13 mouse cellular contexts compared by ENCODE assay signal in genomic region chr14:27050560-27051510, GRCm38 (mm10). TPM values are rescaled to one million over a fixed set of nuclear protein-coding genes. Genes with fewer than 3 reads are reported as not detected.
DNase-seq lines count a peak whose midpoint lies in the region; ATAC-seq and TF ChIP-seq lines count a peak whose summit lies in the region.
"Had no signal": no experiment of that assay in that cellular context is flagged by ENCODE, and none has a peak within 500 bp of the region (broad histone marks: within the 10 kb centered on the region; RNA-seq: fewer than 3 reads in every experiment).

No protein-coding gene starts in this region.

- peaks cover 71% of the 10 kb centered on the region for H3K4me1 ChIP-seq in embryonic facial prominence, embryonic 13.5 days
- H3K4me1 ChIP-seq in hindbrain, embryonic 15.5 days (replicated peaks): peaks cover 36% of the 10 kb centered on the region
- H3K4me1 ChIP-seq in midbrain, postnatal 0 days (ENCODE audit: insufficient read depth, low read length): peaks cover 8% of the 10 kb centered on the region
- H3K4me1 ChIP-seq in cerebellum, adult 2 months (ENCODE audit: control insufficient read depth, insufficient read depth, low read length): no peaks in the 10 kb centered on the region

- no peak for TF ChIP-seq CTCF in midbrain, postnatal 0 days (IDR thresholded peaks at IDR 0.05)
- TF ChIP-seq CTCF in layer of hippocampus, adult 2 months (conservative IDR thresholded peaks at IDR 0.05): no peak
- no peak for TF ChIP-seq CTCF in left cerebral cortex, adult 2 months (IDR thresholded peaks at IDR 0.05)
- no peak for TF ChIP-seq CTCF in cerebellum, adult 2 months (IDR thresholded peaks at IDR 0.05; ENCODE audit: borderline replicate concordance, insufficient read depth, low read depth, low read length)

- H3K9me3 ChIP-seq in embryonic facial prominence, embryonic 13.5 days: no peaks in the 10 kb centered on the region
- H3K9me3 ChIP-seq in hindbrain, embryonic 15.5 days: no peaks in the 10 kb centered on the region
- no peaks in the 10 kb centered on the region for H3K9me3 ChIP-seq in midbrain, postnatal 0 days (ENCODE audit: low read length)

- peak; percentile 72 for ATAC-seq in embryonic facial prominence, embryonic 13.5 days (ENCODE audit: insufficient number of reproducible peaks, insufficient read depth, low FRiP score, low TSS enrichment, low read depth)
- peak; percentile 93 for ATAC-seq in hindbrain, embryonic 15.5 days (ENCODE audit: low FRiP score, low read depth)
- ATAC-seq in midbrain, postnatal 0 days (ENCODE audit: low FRiP score): peak; percentile 69; the same call in 1 of the 2 replicates

- H3K27me3 ChIP-seq in embryonic facial prominence, embryonic 13.5 days: no peaks in the 10 kb centered on the region
- H3K27me3 ChIP-seq in hindbrain, embryonic 15.5 days: no peaks in the 10 kb centered on the region
- H3K27me3 ChIP-seq in midbrain, postnatal 0 days (ENCODE audit: insufficient read depth, low read length): no peaks in the 10 kb centered on the region; the same call in 1 of the 2 replicates
- no peaks in the 10 kb centered on the region; the same call in 1 of the 2 replicates for H3K27me3 ChIP-seq in cerebellum, adult 2 months (ENCODE audit: control insufficient read depth, insufficient read depth, low read length)

- H3K4me3 ChIP-seq in embryonic facial prominence, embryonic 13.5 days: no peak overlapping the region
- H3K4me3 ChIP-seq in hindbrain, embryonic 15.5 days: no peak overlapping the region
- no peak overlapping the region for H3K4me3 ChIP-seq in midbrain, postnatal 0 days (ENCODE audit: low read depth, low read length)
- no peak overlapping the region for H3K4me3 ChIP-seq in layer of hippocampus, adult 2 months
- H3K4me3 ChIP-seq in left cerebral cortex, adult 2 months: no peak overlapping the region
- no peak overlapping the region for H3K4me3 ChIP-seq in cerebellum, adult 2 months (replicated peaks; ENCODE audit: insufficient read depth, low read depth, low read length)

- WGBS in embryonic facial prominence, embryonic 13.5 days: 23% methylated on average over 18 of the region's 18 CpGs
- WGBS in hindbrain, embryonic 15.5 days: 14% methylated on average over 18 of the region's 18 CpGs
- WGBS in midbrain, postnatal 0 days: 14% methylated on average over 18 of the region's 18 CpGs
- 54% methylated on average over 18 of the region's 18 CpGs for WGBS in cerebellum, adult 2 months

- peak overlapping the region; percentile 92 for H3K27ac ChIP-seq in embryonic facial prominence, embryonic 13.5 days
- peak overlapping the region; percentile 70 for H3K27ac ChIP-seq in hindbrain, embryonic 15.5 days (replicated peaks)
- H3K27ac ChIP-seq in midbrain, postnatal 0 days (ENCODE audit: low read depth, low read length): peak overlapping the region; percentile 55; the same call in 1 of the 2 replicates
- no peak overlapping the region; the same call in 1 of the 2 replicates for H3K27ac ChIP-seq in layer of hippocampus, adult 2 months
- no peak overlapping the region for H3K27ac ChIP-seq in left cerebral cortex, adult 2 months
- H3K27ac ChIP-seq in cerebellum, adult 2 months (ENCODE audit: insufficient read depth, low read length): no peak overlapping the region

- H3K36me3 ChIP-seq in embryonic facial prominence, embryonic 13.5 days: no peaks in the 10 kb centered on the region
- H3K36me3 ChIP-seq in hindbrain, embryonic 15.5 days: no peaks in the 10 kb centered on the region
- H3K36me3 ChIP-seq in midbrain, postnatal 0 days (ENCODE audit: insufficient read depth, low read length): peaks cover 7% of the 10 kb centered on the region; the same call in 1 of the 2 replicates

- no peak for TF ChIP-seq POLR2A in cerebellum, adult 2 months (IDR thresholded peaks at IDR 0.05; ENCODE audit: borderline replicate concordance, insufficient read depth, low read length)

- 0 out of 2 replicates have a peak overlapping the region, but pooled peaks have one; percentile 33 for H3K9ac ChIP-seq in embryonic facial prominence, embryonic 13.5 days
- H3K9ac ChIP-seq in hindbrain, embryonic 15.5 days: 0 out of 2 replicates have a peak overlapping the region, but pooled peaks have one; percentile 4
- H3K9ac ChIP-seq in midbrain, postnatal 0 days (replicated peaks; ENCODE audit: low read length, poor library complexity, severe bottlenecking): peak overlapping the region; percentile 33; the same call in 1 of the 2 replicates

- intact Hi-C loops in left cerebral cortex, adult 2 months (cut with DNase I): loop anchor here (10.0 kb wide), 1 partner anchor 676 kb away; no protein-coding TSS in a partner anchor

- peak; percentile 76 for DNase-seq in embryo, embryonic 10 days (ENCODE audit: low spot score)
- peak; percentile 73 for DNase-seq in midbrain, postnatal 0 days (ENCODE audit: low spot score)
- no peak for DNase-seq in layer of hippocampus, adult 2 months (ENCODE audit: low spot score in 2 of 2)
- no peak for DNase-seq in left cerebral cortex, adult 2 months (ENCODE audit: extremely low spot score in 1 of 2, low spot score in 2 of 2)
- DNase-seq in cerebellum, adult 2 months: no peak
- DNase-seq: heart, adult 11 months; kidney, adult 18-20 months; right cerebral cortex, postnatal 14 days; thymus, postnatal 36 days had no signal

- peak overlapping the region; percentile 26; the same call in 1 of the 2 replicates for H3K4me2 ChIP-seq in embryonic facial prominence, embryonic 13.5 days
- H3K4me2 ChIP-seq in hindbrain, embryonic 15.5 days: 0 out of 2 replicates have a peak overlapping the region, but pooled peaks have one; percentile 0
- peak overlapping the region; percentile 31 for H3K4me2 ChIP-seq in midbrain, postnatal 0 days (ENCODE audit: low read depth, low read length, poor library complexity, severe bottlenecking)

RNA-seq across cellular contexts. Expression of gene Il17rd, which starts 12.1 kb away (rescaled TPM):
- polyA plus RNA-seq in embryonic facial prominence, embryonic 13.5 days (2015; fragmentation: Nextera tagmentation; extraction: Ambion mirVana): 6.8 and 6.9 TPM in 2 replicates
- 2.7 and 3.2 TPM in 2 replicates for polyA plus RNA-seq in hindbrain, embryonic 15.5 days (2015; fragmentation: Nextera tagmentation; extraction: Ambion mirVana)
- 9.1 TPM in 2 replicates for total RNA-seq in midbrain, postnatal 0 days (2014; rRNA removed)
- 1.2 and 1.5 TPM in 2 replicates for polyA plus RNA-seq in midbrain, postnatal 0 days (2015; fragmentation: Nextera tagmentation; extraction: Ambion mirVana)
- 1 to 10 TPM; 2.8 to 3.2 TPM for total RNA-seq in layer of hippocampus, adult 2 months (2021)
- 1 to 10 TPM; 2.6 to 2.7 TPM for total RNA-seq in left cerebral cortex, adult 2 months (2021)
- polyA plus RNA-seq in cerebellum, adult 2 months (2012; rRNA removed): 1.2 and 1.3 TPM in 2 replicates

RNA-seq across cellular contexts. Expression of gene Hesx1, which starts 56.6 kb away (rescaled TPM):
- 0.21 and 0.28 TPM in 2 replicates for polyA plus RNA-seq in embryonic facial prominence, embryonic 13.5 days (2015; fragmentation: Nextera tagmentation; extraction: Ambion mirVana)
- polyA plus RNA-seq in hindbrain, embryonic 15.5 days (2015; fragmentation: Nextera tagmentation; extraction: Ambion mirVana): 0.16 and 0.33 TPM in 2 replicates
- 0.88 TPM in 1 of 2 replicates, not detected in the other for total RNA-seq in midbrain, postnatal 0 days (2014; rRNA removed)
- 0.16 and 0.40 TPM in 2 replicates for polyA plus RNA-seq in midbrain, postnatal 0 days (2015; fragmentation: Nextera tagmentation; extraction: Ambion mirVana)
- not detected for total RNA-seq in layer of hippocampus, adult 2 months (2021)
- not detected for total RNA-seq in left cerebral cortex, adult 2 months (2021)
- polyA plus RNA-seq in cerebellum, adult 2 months (2012; rRNA removed): not detected in 2 replicates
- total RNA-seq: liver, adult 2 months; megakaryocyte-erythroid progenitor cell, adult 5-6 weeks had no signal
- polyA plus RNA-seq: liver, adult 2 months had no signal

Comparison
In these comparisons a context has a peak if more than half of its experiments do, and no peak if none do; other contexts are left out.
1. DNase-seq: peak in embryo, embryonic 10 days (single experiment) and midbrain, postnatal 0 days (single experiment); none in layer of hippocampus, adult 2 months (0 of 2), left cerebral cortex, adult 2 months (0 of 2) and cerebellum, adult 2 months (0 of 2).
2. H3K27ac ChIP-seq: peak in embryonic facial prominence, embryonic 13.5 days (single experiment), hindbrain, embryonic 15.5 days (single experiment) and midbrain, postnatal 0 days (single experiment); none in layer of hippocampus, adult 2 months (single experiment), left cerebral cortex, adult 2 months (single experiment) and cerebellum, adult 2 months (single experiment).
3. Peak in every context shown above with its lines, with median percentiles within 50 percentile points of each other: ATAC-seq, H3K4me2 ChIP-seq and H3K9ac ChIP-seq.